Mouse (Mus musculus): ENCODE results near the gene 3110082I17Rik.
A peak's percentile ranks its signal among the peaks of the same experiment; 100 is the strongest.
"Not testable (repeated sequence)": the region's sequence is repeated elsewhere in the genome, so short reads cannot be mapped to it uniquely, and the experiment has no call there.

The 3110082I17Rik gene

GRCm38 (mm10) chr5:139394399-139394798, 65.9 kb downstream of the 3110082I17Rik start:
- DNase-seq (ENCODE audit: low spot score): no peak

GRCm38 (mm10) chr5:139393197-139393588, 67.1 kb downstream of the 3110082I17Rik start:
- no peak for DNase-seq (ENCODE audit: low spot score)

GRCm38 (mm10) chr5:139392219-139393196, 67.8 kb downstream of the 3110082I17Rik start:
- DNase-seq (ENCODE audit: low spot score): no peak

- no peak for DNase-seq (ENCODE audit: low spot score)
These were observed 68.9 kb downstream of the 3110082I17Rik start for GRCm38 (mm10) chr5:139391309-139391990.

- DNase-seq (ENCODE audit: low spot score): not testable (repeated sequence)
These were observed 69.8 kb downstream of the 3110082I17Rik start for GRCm38 (mm10) chr5:139390324-139391119.

GRCm38 (mm10) chr5:139389676-139390061, 70.7 kb downstream of the 3110082I17Rik start:
- DNase-seq (ENCODE audit: low spot score): no peak

GRCm38 (mm10) chr5:139388694-139389675, 71.3 kb downstream of the 3110082I17Rik start:
- DNase-seq (ENCODE audit: low spot score): no peak

GRCm38 (mm10) chr5:139388195-139388570, 72.1 kb downstream of the 3110082I17Rik start:
- DNase-seq (ENCODE audit: low spot score): no peak

- no peak for DNase-seq (ENCODE audit: low spot score)
These were observed 72.8 kb downstream of the 3110082I17Rik start for GRCm38 (mm10) chr5:139387329-139388194.

- DNase-seq (ENCODE audit: low spot score): no peak
These were observed 74.3 kb downstream of the 3110082I17Rik start for GRCm38 (mm10) chr5:139386047-139386446.

- DNase-seq (ENCODE audit: low spot score): no peak
These were observed 75.8 kb downstream of the 3110082I17Rik start for GRCm38 (mm10) chr5:139384531-139384930.

GRCm38 (mm10) chr5:139383234-139383633, 77.1 kb downstream of the 3110082I17Rik start:
- no peak for DNase-seq (ENCODE audit: low spot score)

- no peak for DNase-seq (ENCODE audit: low spot score)
These were observed 77.6 kb downstream of the 3110082I17Rik start for GRCm38 (mm10) chr5:139382760-139383159.

- DNase-seq (ENCODE audit: low spot score): no peak
These were observed 78.5 kb downstream of the 3110082I17Rik start for GRCm38 (mm10) chr5:139381586-139382513.

- DNase-seq (ENCODE audit: low spot score): peak; percentile 91
These were observed 79.7 kb downstream of the 3110082I17Rik start for GRCm38 (mm10) chr5:139380385-139381248.

- no peak for DNase-seq (ENCODE audit: low spot score)
These were observed 80.4 kb downstream of the 3110082I17Rik start for GRCm38 (mm10) chr5:139379771-139380384.

- peak; percentile 42 for DNase-seq (ENCODE audit: low spot score)
These were observed 81.2 kb downstream of the 3110082I17Rik start for GRCm38 (mm10) chr5:139378986-139379629.

All from ovary, postnatal 14 days (tissue).